Mouse (Mus musculus) embryo, embryonic 10 days (tissue): ENCODE results near the gene Gm3250.
"Not testable (repeated sequence)": the region's sequence is repeated elsewhere in the genome, so short reads cannot be mapped to it uniquely, and the experiment has no call there.

Experiments used
- DNase-seq: peaks from one replicate; pipeline ENCODE4 v3.0.0-alpha.2; 2015; ENCODE audit warnings: low spot score

Gm3250 gene

DNA sequence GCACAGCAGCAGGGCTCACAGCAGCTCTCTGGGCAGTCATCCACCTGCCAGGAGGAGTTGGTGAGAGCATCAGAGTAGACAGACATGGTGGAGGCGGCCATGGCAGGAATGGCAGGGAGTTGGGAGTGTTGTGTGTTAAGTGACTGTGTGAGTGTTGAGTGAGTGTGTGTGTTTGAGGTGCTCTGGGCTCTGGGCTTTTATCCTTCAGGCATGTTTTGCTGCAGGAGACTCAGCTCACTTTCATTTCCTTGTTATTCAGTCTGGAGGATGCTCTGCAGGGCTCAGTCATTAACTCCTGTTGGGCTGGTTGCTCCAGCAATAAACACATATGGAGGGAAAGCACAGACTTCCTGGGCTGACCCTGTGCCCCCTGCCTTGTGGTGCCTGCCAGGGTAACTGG lies at the start of gene Gm3250:
Gm3250 (minus strand) TSS at position 101 of the 400 bp plus-strand sequence.
- not testable (repeated sequence) for DNase-seq

DNA sequence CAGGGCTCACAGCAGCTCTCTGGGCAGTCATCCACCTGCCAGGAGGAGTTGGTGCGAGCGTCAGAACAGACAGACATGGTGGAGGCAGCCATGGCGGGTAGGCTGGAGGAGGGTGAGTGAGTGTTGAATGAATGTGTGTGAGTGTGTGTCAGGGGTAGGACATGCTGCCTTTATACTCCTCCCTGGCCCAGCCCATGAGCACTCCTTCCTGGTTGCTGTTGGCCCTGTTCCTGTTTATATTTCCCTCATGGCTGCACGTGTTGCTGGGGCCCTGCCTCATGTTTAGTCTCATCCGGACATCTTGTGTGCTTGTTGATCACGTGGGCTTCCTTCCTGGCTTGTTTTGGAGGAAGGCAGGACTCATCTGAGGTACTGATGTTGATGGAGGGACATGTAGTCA lies 44.6 kb upstream of the Gm3250 start, which contains the start of gene Krtap10-4:
Krtap10-4 (minus strand) TSS at position 145 of the 400 bp plus-strand sequence.
- DNase-seq = no peak

DNA sequence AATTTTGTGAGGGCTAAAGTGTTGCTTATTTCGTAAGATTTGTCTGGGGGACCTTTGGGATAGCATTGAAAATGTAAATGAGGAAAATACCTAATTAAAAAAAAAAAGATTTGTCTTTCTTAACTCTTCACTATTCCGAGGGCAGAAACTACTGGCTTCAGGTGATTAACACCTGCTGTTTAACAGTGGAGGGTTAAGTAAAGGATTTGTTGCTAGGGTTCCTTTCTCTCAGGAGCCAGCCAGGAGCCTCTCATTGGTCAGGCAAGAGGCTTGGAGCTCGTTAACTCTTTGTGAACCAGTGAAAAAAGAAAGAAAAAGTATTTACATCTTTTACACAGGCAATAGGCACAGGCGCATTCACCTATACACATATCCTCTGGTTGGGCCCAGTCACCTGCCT lies 36.9 kb upstream of the Gm3250 start:
- DNase-seq = no peak

DNA sequence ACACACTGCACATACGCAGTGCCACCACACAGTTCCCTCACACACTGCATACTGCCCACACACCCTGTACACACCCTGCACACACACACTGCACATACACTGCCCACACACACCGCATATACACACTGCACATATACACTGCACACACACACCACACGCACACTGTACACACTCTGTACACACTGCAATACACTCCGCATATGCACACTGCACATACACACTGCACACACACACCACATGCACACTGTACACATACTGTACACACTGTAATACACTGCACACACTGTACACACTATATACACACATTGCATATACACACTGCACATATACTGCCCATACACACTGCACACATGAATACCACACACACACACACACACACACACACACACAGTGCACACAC lies 36.2 kb upstream of the Gm3250 start:
- no peak for DNase-seq

DNA sequence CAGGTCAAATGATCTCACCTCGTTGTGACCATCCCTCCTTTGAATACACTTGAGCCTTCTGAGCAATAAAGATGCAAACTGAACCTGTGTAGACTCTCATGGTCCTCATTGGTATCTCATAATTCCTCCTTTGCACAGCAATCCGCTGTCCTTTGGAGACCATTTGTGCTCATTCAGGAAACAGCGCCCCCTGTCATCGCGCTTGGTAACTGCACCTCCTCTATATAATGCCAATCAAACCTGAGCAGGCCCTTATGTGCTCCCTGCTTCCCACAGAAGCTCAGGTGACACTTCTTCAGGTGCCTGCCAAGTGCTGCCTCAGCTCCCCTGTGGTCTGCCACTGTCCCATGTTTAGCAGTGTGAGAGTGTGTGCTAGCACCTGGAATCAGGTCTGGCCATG lies 33.2 kb upstream of the Gm3250 start:
- peak; percentile 51 for DNase-seq

DNA sequence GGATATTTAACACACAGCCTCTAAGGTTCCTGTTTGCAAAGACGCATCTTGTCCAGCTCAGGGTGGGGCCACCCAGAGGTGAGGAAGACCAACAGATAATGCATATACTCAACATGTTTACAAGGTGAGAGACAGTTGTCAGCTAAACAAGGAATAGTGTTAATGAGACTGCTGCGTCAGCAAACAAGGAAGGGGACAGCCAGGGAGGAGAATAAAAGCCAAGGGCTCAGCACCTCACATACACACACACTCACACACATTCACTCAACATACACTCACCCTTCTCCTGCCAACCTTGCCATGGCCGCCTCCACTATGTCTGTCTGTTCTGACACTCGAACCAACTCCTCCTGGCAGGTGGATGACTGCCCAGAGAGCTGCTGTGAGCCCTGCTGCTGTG lies 32.0 kb upstream of the Gm3250 start, which contains the start of gene Gm2696:
Gm2696 (plus strand) TSS at position 301 of the 400 bp plus-strand sequence.
- no peak for DNase-seq

DNA sequence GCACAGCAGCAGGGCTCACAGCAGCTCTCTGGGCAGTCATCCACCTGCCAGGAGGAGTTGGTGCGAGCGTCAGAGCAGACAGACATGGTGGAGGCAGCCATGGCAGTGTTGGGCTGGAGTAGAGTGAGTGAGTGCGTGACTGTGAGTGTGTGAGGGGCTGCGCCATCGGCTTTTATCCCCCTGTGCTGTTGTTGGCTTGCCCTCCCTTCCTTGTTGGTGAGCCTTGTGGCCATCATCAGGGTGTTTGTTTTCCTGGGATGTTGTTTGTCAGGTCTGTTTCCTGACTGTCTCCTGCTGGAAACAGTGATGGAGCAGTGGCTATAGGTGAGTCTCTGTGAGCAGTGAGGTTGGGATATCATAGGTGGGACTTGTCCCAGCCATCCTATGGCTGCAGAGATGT lies 29.4 kb upstream of the Gm3250 start, which contains the start of gene Gm9507:
Gm9507 (minus strand) TSS at position 101 of the 400 bp plus-strand sequence.
- DNase-seq = no peak

DNA sequence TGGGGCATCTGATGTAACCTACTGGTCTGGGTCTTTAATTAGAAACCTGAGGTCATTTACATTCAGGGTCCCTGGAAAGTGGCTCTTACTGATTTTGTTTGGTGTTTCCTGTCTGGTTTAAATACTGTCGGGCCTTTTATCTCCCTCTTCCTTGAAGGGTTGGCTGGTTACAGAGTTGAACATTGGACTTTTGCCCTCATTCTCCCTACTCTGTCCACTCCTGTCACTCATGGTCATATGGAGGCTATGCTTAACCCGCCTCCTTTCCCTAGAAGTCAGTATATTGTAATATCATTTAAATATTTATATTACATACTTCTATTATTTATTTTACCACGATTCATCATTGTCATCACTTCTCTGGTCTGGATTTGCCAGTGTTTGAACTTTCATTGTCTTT lies 21.8 kb upstream of the Gm3250 start:
- no peak for DNase-seq

DNA sequence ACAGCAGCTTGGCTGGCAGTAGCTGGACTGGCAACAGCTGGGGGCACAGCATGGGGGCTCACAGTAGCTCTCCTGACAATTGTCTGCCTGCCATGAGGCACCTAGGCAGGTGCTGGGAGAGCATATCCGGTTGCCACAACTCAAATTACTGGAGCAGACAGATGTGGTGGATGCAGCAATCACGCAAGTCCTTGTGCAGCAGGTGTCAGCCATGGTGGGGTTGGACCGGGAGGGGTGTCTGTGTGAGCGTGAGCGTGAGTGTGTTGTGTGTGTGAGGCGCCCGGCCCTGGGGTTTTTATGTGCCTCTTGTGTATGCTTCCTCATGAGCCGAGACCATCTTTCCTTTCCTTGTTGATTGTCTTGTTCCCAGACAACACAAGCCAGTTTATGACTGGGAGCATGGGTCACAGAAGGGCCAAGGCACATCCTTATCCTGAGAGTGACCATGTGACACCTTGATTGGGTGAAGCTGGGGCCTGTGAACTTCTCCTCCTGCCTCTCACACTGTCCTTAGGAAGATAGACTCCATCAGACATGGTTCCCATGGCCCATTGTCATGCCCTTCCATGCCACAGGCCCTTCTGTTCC lies 16.7 kb upstream of the Gm3250 start, which contains the start of gene Gm19668:
Gm19668 (minus strand) TSS at position 213 of the 588 bp plus-strand sequence.
- DNase-seq = no peak

DNA sequence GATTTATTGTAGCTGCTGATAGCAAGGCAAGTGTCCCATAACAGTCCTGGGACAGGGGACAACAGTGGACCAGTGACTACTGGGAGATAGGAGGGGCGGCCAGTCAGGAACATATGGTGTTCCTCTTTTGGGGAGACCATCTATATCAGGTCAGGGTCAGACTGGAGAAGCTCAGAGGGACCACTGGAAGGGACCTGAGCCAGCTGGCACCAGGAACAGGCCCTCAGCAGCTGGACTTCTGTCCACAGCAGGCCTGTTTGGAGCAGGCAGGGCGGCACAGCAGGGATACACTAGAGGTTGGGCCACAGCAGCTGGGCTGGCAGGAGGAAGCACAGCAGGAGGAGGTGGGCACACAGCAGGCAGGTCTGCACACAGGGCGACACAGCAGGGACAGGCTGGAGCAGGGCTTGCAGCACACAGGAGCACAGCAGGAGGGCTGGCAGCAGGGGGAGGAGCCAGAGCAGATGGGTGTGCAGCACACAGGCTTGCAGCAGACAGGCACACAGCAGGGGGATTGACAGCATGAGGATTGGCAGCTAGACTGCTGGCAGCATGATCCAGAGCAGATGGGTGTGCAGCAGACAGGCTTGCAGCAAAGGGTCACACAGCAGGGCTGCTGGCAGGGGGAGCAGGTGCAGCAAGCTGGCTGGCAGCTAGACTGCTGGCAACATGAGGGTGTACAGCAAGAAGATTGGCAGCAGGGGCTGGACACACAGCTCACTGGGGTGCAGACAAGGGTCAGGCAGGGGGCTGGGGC lies 16.0 kb upstream of the Gm3250 start:
- DNase-seq = not testable (repeated sequence)

DNA sequence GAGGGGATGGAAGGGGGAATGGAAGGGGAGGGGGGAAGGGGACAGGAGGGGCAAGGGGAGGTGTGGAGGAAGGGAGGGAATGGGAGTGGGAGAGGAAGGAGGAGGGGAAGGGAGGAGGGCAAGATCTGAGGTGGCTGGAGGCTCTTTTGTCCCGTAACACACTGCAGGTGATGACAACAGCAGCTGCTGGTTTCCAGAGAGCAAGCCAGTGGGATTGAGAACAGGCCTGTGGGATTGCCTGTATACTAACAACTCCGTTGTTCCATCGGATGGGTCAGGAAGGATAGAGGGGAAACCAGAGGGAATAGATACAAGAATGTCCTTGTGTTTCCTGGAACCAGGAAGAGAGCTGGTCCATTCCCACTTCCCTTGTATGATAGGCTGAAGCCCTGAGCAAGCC lies 15.3 kb upstream of the Gm3250 start:
- DNase-seq = no peak

DNA sequence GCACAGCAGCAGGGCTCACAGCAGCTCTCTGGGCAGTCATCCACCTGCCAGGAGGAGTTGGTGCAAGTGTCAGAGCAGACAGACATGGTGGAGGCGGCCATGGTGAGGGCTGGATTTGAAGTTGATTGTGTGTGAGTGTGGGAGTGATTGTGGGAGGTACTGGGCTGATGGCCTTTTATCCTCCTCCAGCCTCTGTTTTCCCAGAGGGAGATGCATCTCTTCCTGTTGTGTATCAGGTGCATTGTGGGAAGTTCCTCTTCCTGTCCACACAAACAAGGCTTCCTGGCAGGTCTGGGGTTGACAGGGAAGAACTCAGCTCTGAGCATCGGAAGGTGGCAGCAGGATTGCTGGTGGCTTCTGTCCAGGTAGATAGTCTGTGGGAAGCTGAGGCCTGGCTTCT lies 12.6 kb upstream of the Gm3250 start, which contains the start of gene Gm9639:
Gm9639 (minus strand) TSS at position 101 of the 400 bp plus-strand sequence.
- no peak for DNase-seq

DNA sequence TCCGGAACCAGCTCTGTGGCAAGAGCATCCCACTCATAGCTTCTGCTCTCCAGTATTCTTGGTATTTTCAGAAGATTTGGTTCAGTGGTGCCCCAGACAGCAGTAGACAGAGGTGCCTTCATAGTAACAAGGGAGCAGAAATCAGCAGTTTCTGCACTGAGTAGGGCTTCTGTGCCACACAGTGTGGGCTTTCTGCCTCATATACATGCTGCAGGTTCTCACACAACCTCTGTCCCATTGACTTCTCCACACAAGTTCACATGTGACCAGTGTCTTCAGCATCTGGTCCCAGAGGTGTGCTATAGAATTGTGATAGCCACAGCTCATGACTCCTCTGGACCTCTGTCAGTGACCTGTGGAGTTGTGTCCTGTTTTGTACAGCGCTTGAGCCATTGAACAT lies 6.3 kb upstream of the Gm3250 start:
- DNase-seq = no peak

DNA sequence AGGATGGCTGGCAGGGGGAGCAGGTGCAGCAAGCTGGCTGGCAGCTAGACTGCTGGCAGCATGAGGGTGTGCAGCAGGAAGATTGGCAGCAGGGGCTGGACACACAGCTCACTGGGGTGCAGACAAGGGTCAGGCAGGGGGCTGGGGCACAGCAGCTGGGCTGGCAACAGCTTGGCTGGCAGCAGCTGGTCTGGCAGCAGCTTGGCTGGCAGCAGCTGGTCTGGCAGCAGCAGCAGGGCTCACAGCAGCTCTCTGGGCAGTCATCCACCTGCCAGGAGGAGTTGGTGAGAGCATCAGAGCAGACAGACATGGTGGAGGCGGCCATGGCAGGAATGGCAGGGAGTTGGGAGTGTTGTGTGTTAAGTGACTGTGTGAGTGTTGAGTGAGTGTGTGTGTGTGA lies 5.5 kb upstream of the Gm3250 start, which contains the start of gene Gm7137:
Gm7137 (minus strand) TSS at position 325 of the 400 bp plus-strand sequence.
- not testable (repeated sequence) for DNase-seq

DNA sequence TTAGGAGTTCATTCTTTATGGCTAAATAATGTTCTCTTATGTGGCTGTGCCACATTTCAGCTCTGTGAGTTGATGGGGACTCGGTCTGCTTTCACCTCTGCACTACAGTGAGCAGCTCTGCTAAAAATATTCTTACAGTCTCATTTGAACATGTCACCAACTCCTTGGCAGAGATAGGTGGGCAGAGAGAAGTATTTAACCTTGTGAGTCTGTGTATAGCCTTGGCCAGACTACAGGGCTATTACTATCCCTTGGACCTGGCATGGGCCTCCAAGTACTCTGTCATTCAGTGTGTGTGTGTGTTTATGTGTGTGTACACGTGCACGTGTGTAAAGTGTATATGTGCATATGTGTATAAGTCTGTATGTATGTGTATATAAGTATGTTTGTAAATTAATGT lies 1.1 kb upstream of the Gm3250 start:
- DNase-seq = not testable (repeated sequence)

DNA sequence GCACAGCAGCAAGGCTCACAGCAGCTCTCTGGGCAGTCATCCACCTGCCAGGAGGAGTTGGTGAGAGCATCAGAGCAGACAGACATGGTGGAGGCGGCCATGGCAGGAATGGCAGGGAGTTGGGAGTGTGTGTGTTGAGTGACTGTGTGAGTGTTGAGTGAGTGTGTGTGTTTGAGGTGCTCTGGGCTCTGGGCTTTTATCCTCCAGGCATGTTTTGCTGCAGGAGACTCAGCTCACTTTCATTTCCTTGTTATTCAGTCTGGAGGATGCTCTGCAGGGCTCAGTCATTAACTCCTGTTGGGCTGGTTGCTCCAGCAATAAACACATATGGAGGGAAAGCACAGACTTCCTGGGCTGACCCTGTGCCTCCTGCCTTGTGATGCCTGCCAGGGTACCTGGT lies 5.5 kb downstream of the Gm3250 start, which contains the start of gene Gm7138:
Gm7138 (minus strand) TSS at position 101 of the 400 bp plus-strand sequence.
- DNase-seq = not testable (repeated sequence)

DNA sequence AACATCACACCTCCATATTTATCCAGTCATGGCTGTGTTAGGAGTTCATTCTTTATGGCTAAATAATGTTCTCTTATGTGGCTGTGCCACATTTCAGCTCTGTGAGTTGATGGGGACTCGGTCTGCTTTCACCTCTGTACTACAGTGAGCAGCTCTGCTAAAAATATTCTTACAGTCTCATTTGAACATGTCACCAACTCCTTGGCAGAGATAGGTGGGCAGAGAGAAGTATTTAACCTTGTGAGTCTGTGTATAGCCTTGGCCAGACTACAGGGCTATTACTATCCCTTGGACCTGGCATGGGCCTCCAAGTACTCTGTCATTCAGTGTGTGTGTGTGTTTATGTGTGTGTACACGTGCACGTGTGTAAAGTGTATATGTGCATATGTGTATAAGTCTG lies 10.2 kb downstream of the Gm3250 start:
- not testable (repeated sequence) for DNase-seq

DNA sequence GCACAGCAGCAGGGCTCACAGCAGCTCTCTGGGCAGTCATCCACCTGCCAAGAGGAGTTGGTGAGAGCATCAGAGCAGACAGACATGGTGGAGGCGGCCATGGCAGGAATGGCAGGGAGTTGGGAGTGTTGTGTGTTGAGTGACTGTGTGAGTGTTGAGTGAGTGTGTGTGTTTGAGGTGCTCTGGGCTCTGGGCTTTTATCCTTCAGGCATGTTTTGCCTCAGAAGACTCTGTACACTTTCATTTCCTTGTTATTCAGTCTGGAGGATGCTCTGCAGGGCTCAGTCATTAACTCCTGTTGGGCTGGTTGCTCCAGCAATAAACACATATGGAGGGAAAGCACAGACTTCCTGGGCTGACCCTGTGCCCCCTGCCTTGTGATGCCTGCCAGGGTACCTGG lies 11.1 kb downstream of the Gm3250 start, which contains the start of gene Gm3238:
Gm3238 (minus strand) TSS at position 101 of the 400 bp plus-strand sequence.
- DNase-seq = not testable (repeated sequence)

DNA sequence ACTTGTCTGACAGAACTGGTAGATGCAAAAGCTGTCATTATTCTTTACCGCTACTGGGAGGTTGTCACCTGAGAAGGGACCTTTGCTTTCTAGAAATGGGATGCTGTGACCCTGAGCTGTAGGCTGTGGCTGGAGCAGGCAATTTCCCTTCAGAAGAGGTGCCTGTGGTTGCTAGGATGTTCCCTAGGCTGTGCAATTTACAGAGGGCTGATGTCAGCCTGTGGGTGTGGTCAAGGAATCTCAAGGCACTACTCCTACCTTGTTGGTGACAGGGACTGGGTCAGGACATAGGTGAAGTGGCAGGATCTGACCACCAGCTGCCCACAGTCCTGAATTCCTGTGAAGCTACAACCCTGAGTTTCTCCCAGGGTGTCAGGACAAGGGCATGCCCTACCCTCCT lies 12.6 kb downstream of the Gm3250 start:
- no peak for DNase-seq

DNA sequence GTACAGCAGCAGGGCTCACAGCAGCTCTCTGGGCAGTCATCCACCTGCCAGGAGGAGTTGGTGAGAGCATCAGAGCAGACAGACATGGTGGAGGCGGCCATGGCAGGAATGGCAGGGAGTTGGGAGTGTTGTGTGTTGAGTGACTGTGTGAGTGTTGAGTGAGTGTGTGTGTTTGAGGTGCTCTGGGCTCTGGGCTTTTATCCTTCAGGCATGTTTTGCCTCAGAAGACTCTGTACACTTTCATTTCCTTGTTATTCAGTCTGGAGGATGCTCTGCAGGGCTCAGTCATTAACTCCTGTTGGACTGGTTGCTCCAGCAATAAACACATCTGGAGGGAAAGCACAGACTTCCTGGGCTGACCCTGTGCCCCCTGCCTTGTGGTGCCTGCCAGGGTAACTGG lies 22.8 kb downstream of the Gm3250 start, which contains the start of gene Gm3233:
Gm3233 (minus strand) TSS at position 101 of the 400 bp plus-strand sequence.
- DNase-seq = not testable (repeated sequence)

DNA sequence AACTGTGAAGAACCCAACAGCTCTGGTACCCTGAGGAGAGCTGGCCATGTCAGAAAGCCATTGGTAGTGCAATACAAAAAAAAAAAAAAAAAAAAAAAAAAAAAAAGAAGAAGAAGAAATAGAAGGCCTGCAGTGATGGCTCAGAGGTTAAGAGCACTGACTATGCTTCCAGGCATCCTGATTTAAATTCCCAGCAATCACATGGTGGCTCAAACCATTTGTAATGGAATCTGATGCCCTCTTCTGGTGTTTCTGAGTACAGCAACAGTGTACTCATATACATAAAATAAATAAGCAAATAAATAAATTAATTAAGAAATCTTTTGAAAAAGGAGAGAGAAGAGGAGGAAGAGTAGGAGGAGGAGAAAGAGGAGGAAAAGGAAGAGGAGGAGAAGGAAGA lies 28.9 kb downstream of the Gm3250 start:
- DNase-seq = no peak

DNA sequence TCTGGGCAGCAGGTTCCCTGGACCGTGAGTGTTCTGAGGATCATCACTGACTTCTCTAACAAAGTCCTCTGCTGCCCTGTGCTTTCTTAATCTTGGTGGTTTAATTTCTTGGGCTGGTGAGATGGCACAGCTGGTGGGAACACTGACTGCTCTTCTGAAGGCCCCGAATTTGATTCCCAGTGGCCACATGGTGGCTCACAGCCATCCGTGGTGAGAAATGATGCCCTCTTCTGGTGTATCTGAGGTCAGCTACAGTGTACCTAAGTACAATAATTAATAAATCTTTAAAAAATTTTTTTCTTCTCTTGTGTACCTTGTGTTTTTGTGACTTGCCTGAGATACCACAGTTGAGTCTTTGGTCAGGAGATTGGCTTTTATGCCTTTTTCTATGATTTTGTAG lies 30.0 kb downstream of the Gm3250 start:
- not testable (repeated sequence) for DNase-seq

DNA sequence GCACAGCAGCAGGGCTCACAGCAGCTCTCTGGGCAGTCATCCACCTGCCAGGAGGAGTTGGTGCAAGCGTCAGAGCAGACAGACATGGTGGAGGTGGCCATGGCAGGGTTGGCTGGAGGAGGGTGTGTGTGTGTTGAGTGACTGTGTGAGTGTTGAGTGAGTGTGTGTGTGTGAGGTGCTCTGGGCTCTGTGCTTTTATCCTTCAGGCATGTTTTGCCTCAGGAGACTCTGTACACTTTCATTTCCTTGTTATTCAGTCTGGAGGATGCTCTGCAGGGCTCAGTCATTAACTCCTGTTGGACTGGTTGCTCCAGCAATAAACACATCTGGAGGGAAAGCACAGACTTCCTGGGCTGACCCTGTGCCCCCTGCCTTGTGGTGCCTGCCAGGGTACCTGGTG lies 31.1 kb downstream of the Gm3250 start, which contains the start of gene Gm9736:
Gm9736 (minus strand) TSS at position 101 of the 400 bp plus-strand sequence.
- not testable (repeated sequence) for DNase-seq
